Mouse (Mus musculus): ENCODE results near the gene Prss36.

DNA sequence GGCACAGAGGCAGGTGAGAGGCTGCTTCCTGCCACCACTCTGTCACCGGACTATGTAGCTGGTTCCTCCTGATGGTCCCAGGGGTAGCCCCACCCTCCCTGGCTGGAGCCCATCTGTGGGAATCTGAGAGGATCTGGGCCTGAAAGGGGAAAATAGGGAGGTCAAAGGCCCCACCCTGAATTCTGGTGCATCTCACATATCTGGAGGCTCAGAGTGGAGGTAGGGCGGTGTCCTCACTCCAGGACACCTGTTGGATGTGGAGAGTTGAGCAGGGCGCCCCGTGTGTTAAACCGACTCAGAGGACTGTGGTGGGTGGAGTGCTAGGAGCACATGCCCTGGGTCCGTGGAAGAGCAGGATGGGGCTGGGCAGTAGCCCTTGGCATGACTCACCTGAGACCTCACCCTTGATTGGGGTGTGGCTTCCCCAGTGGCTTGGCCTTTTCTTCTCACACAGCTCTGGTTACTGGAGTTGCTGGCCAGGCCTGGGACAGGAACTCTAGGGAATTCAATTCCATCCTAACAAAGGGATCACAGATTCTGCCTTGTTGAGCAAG is at the start of gene Prss36:
- TF ChIP-seq POLR2A (IDR thresholded peaks at IDR 0.05; ENCODE audit: insufficient read length, low read depth) (no peak), TCF12 (IDR thresholded peaks at IDR 0.05; ENCODE audit: insufficient read depth, poor library complexity, severe bottlenecking) (no peak), MAX (IDR thresholded peaks at IDR 0.05; ENCODE audit: low read depth) (no peak), TCF3 (IDR thresholded peaks at IDR 0.05; ENCODE audit: insufficient read length, low read depth) (no peak), SRF (IDR thresholded peaks at IDR 0.05; ENCODE audit: control insufficient read depth, insufficient read length, low read depth) (no peak), CEBPB (IDR thresholded peaks at IDR 0.05; ENCODE audit: insufficient read depth, poor library complexity, severe bottlenecking) (no peak)

All from myocyte (in vitro differentiated cells).